Mouse (Mus musculus) midbrain, embryonic 10.5 days (tissue): Measurements from ENCODE around the gene Tex48. TPM values are rescaled to one million over a fixed set of nuclear protein-coding genes. Genes with fewer than 3 reads are reported as not detected.
A peak's percentile ranks its signal among the peaks of the same experiment; 100 is the strongest.

Experiments used
- DNase-seq: peaks from one replicate; pipeline ENCODE4 v3.0.0-alpha.2; 2017; ENCODE audit warnings: low spot score
- H3K27ac ChIP-seq: fragments of 300-500 bp; sonication (generic); replicated peaks from 2 replicates; pipeline ENCODE4 v1.5.1; 2016; ENCODE audit warnings: mild to moderate bottlenecking
- H3K27me3 ChIP-seq: fragments of 300-500 bp; sonication (generic); 2 replicates; pipeline ENCODE4 v1.6.1; 2016; ENCODE audit warnings: low read depth, mild to moderate bottlenecking; ENCODE audit not compliant: poor library complexity, severe bottlenecking
- H3K36me3 ChIP-seq: fragments of 300-500 bp; sonication (generic); 2 replicates; pipeline ENCODE4 v1.6.1; 2016; ENCODE audit warnings: mild to moderate bottlenecking, moderate library complexity
- H3K4me1 ChIP-seq: fragments of 300-500 bp; sonication (generic); 2 replicates; pipeline ENCODE4 v1.6.1; 2016
- H3K4me3 ChIP-seq: fragments of 300-500 bp; sonication (generic); 2 replicates; pipeline ENCODE4 v1.5.1; 2016; ENCODE audit warnings: mild to moderate bottlenecking, moderate library complexity
- H3K9me3 ChIP-seq: fragments of 300-500 bp; sonication (generic); replicated peaks from 2 replicates; pipeline ENCODE4 v1.6.1; 2016; ENCODE audit warnings: mild to moderate bottlenecking
- WGBS: fragments of 180-500 bp; shearing (Covaris S2); methylation state at CpG from one replicate; pipeline ENCODE4 v1.1.7; 2016; 5-methylcytosine and 5-hydroxymethylcytosine counted together
- polyA plus RNA-seq: library from polyadenylated mRNA; unstranded; fragments of >200 nt; fragmentation: Nextera tagmentation; extraction: Ambion mirVana; gene quantifications from 2 replicates; pipeline ENCODE4 v1.2.1, GENCODE M21; 2016

The Tex48 gene
- polyA plus RNA-seq, 1 experiment from 2014 or later, result not detected

- peaks cover 63% of the 10 kb centered on the region for H3K4me1 ChIP-seq
- H3K9me3 ChIP-seq, result no peaks in the 10 kb centered on the region
- 0 out of 2 replicates have a peak overlapping the region, but pooled peaks have one; percentile 9 for H3K4me3 ChIP-seq
- WGBS, result 52% methylated on average over 8 of the region's 8 CpGs
- H3K27ac ChIP-seq, result peak overlapping the region; percentile 95
- H3K36me3 ChIP-seq, result 0 out of 2 replicates have a peak, but pooled peaks cover 8% of the 10 kb centered on the region
- H3K27me3 ChIP-seq, result peaks cover 7% of the 10 kb centered on the region; the same call in 1 of the 2 replicates
- DNase-seq, result peak; percentile 47
Observed at GRCm38 (mm10) chr4:63560079-63560478, 62.1 kb downstream of the Tex48 start.

- peak overlapping the region; percentile 95 for H3K27ac ChIP-seq
- peaks cover 72% of the 10 kb centered on the region for H3K4me1 ChIP-seq
- H3K9me3 ChIP-seq, result no peaks in the 10 kb centered on the region
- peak overlapping the region; percentile 72 for H3K4me3 ChIP-seq
- H3K36me3 ChIP-seq, result 0 out of 2 replicates have a peak, but pooled peaks cover 5% of the 10 kb centered on the region
- DNase-seq, result peak; percentile 35
- H3K27me3 ChIP-seq, result peaks cover 7% of the 10 kb centered on the region; the same call in 1 of the 2 replicates
- 43% methylated on average over 9 of the region's 9 CpGs for WGBS
Observed at GRCm38 (mm10) chr4:63559127-63559697, 63.0 kb downstream of the Tex48 start.

- WGBS, result under 1% methylated on average over 77 of the region's 81 CpGs
- Histone ChIP-seq H3K9me3 (no peaks in the 10 kb centered on the region), H3K27ac (peak within 1 kb of the TSS; percentile 95), H3K4me3 (peak within 1 kb of the TSS; percentile 72), H3K4me1 (peaks cover 79% of the 10 kb centered on the region), H3K27me3 (peaks cover 7% of the 10 kb centered on the region; the same call in 1 of the 2 replicates), H3K36me3 (peaks cover 7% of the 10 kb centered on the region; the same call in 1 of the 2 replicates)
- peak; percentile 82 for DNase-seq
Observed at GRCm38 (mm10) chr4:63558407-63559081, 63.7 kb downstream of the Tex48 start, which contains the start of gene Tmem268. Gene Tmem268, plus strand, starts transcription at chr4:63558781.

DNA sequence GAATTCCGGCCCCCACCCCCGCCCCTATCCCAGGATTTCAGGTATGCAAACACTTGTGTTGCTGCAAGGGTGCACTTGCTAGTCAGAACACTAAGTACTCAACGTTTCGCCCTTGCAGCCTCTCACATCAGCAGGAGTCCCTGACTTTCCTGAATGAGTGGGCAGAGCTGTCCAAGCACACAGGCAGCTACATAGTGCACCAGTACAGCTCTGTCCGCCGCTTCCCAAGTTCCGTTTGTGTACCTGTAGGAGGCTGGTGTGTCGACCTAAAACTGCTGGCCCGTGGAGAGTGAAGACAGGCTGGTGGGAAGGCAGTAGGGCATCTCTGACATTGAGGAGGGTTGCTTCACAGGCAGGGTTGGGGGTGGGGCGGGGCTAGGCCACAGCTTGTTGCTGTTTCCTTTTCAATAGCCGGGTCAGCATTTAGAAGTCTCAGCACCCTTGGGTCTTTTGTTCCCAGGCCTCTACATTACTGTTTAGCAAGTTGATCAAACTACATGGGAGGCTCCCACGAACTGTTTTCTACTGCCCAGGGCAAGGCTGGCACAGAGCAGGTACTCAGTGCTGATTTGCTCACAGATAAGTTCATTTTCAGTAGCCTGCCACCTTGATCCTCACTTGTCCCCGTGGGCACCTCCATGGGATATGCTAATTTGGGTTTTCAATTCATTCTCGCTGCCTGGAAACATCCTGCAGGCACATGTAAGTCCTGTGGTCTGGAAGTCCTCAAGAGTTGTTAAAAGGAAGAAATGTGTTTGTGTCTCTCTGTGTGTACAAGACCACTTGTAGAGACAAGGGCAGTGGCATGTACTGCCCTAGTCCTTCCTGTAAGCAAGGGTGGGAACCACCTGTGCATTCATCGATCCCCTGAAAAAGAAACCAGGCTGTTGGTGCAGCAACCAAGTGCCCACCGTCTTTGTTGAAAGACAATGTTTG is 64.8 kb downstream of the Tex48 start:
- WGBS, result 21% methylated on average over 16 of the region's 16 CpGs
- DNase-seq, result no peak
- Histone ChIP-seq H3K9me3 (no peaks in the 10 kb centered on the region), H3K27me3 (peaks cover 7% of the 10 kb centered on the region; the same call in 1 of the 2 replicates), H3K4me3 (peak overlapping the region; percentile 72), H3K4me1 (peaks cover 86% of the 10 kb centered on the region), H3K27ac (peak overlapping the region; percentile 95), H3K36me3 (peaks cover 15% of the 10 kb centered on the region)

Other genes starting within 250 kb of the Tex48 start
- 12.8 and 17.3 TPM in 2 replicates for gene Akna, start 219.1 kb downstream of the Tex48 start, polyA plus RNA-seq
- gene Whrn, start 126.4 kb downstream of the Tex48 start, polyA plus RNA-seq, result 8.6 and 8.8 TPM in 2 replicates
- 290 and 319 TPM in 2 replicates for gene Atp6v1g1, start 77.7 kb downstream of the Tex48 start, polyA plus RNA-seq
- gene Tmem268, start 63.6 kb downstream of the Tex48 start, polyA plus RNA-seq, result 9.7 and 10.0 TPM in 2 replicates
- not detected in 2 replicates for gene Gm11213, start 17.2 kb downstream of the Tex48 start, polyA plus RNA-seq
- gene Gm11214, start 41.0 kb upstream of the Tex48 start, polyA plus RNA-seq, result not detected in 2 replicates
- gene Tnfsf15, start 122.7 kb upstream of the Tex48 start, polyA plus RNA-seq, result not detected in 2 replicates
- not detected in 2 replicates for gene Tnfsf8, start 238.9 kb upstream of the Tex48 start, polyA plus RNA-seq